Mouse (Mus musculus) T-helper 1 cell (primary cell): ENCODE results near the gene Vmn1r137.
"Not testable (repeated sequence)": the region's sequence is repeated elsewhere in the genome, so short reads cannot be mapped to it uniquely, and the experiment has no call there.

ENCODE experiments used
- in situ Hi-C: fragments of 300-600 bp; cut with MboI, MseI; formaldehyde crosslinking; loops from one replicate; pipeline ENCODE4 v1.15.1; 2025; ENCODE audit warnings: high pct_unique_total_duplicates

Gene Vmn1r137

DNA sequence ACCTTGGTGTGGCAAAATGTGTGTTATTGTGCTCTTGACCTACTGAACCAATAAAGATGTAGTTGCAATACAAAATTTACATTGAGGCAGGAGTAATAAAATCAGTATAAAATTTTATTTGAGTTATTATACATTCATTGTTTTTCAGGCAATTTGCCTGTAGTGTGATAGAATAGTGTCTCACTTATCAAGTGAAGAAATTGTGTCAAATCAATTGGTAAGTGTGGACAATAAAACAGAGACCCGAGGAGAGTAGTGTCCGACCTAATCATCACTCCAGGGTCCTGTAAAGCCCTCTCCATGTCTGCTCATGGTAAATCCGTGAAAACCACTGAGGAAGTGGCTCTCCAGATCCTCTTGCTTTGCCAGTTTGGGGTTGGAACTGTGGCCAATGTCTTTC is at the start of gene Vmn1r137:
Gene Vmn1r137 (plus strand): TSS at position 301 of the 400 bp plus-strand sequence.
- in situ Hi-C loops: loop anchor here (10.0 kb wide), 1 partner anchor 771 kb away; the partner anchor contains the start of gene Vmn1r157

DNA sequence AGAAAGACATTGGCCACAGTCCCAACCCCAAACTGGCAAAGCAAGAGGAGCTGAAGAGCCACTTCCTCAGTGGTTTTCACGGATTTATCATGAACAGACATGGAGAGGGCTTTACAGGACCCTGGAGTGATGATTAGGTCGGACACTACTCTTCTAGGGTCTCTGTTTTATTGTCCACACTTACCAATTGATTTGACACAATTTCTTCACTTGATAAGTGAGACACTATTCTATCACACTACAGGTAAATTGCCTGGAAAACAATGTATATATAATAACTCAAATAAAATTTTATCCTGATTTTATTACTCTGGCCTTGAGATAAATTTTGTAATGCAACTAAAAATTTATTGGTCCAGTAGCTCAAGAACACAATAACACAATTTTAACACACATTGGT is 34.4 kb downstream of the Vmn1r137 start, which contains the start of gene Vmn1r138:
Gene Vmn1r138 (minus strand): TSS at position 101 of the 400 bp plus-strand sequence.
- in situ Hi-C loops: not testable (repeated sequence)
